Mouse (Mus musculus) ovary, adult 18-20 months (tissue): Measurements from ENCODE around the gene Tmem129.
A peak's percentile ranks its signal among the peaks of the same experiment; 100 is the strongest.

ENCODE experiments used
- DNase-seq: peaks from one replicate; pipeline ENCODE4 v3.0.0; 2022; ENCODE audit warnings: low spot score, mixed read lengths

Gene Tmem129

DNA sequence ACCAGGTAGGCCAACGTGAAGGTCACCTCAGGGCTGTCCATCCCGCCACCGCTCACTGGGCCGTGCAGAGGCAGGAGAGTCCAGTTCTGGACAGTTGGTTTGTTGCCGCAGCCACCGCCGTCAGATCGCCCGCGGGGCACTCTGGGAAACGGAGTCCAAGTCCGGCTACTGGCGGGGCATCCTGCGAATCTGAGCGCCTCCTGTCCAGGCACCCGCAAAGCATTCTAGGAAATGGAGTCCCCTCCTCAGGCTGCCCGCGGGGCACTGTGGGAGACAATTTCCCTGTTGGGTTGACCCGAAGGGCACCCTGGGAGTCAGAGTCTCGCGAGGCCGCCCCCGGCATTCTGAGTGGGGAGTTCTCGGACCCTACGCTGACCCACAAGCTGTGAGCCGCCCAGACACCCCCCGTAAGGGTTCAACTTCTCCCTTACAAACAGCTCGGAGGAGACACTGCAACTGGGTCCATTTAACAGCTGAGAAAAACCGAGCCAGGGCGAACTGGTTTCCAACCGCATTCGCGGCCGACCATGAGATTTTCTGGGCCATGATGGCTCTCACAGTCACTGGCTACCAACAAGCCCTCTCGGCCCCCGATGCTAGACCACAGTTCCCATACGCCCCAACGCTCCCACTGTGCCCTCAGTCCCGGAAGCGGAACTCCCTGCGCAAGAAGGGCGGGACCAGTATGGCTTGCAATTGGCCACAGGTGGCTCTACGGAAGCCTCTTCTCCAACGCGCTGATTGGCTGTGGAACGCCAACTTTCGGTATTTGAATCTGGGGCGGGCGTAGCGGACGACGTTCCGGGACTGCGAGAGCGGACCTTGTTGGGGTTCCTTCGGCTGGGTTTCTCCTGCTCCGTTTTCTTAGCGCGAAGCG is at the start of gene Tmem129, which contains the start of gene Tacc3:
Tmem129 (minus strand) TSS at position 630 of the 877 bp plus-strand sequence.
Tacc3 (plus strand) TSS at position 342 of the 877 bp plus-strand sequence.
- DNase-seq, result peak; percentile 98

DNA sequence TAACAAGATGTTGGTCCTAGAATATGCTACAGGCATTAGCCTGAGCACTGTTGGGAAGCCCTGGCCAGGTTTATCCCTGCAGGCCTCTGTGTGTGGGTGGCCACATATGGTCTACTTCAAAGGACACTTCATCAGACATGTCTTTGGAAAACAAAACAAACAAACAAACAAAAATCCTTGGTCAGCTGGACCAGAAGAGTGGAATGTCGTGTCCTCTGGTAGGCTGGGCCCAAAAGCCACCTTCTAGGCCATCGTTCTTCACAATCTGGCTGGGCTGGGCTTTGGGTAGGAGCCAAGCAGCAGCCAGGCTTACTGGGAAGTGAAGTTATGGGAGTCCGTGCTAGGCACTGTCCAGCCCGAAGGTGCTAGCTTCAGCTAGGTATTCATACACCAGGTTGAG is 48.9 kb upstream of the Tmem129 start:
- no peak for DNase-seq

DNA sequence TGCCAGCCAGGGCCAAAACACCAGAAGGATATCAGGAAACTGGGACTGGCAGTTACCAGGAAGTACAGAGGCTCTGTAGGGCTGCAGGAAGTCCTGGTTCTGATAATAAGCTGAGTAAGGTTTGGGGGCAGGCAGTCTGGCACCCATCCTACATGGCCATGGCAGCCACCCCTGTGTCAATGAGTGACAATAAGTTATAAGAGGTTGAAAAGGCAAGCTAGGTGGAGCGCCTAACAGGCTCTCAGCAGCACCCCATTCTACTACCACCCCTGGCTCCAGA is 48.1 kb upstream of the Tmem129 start:
- DNase-seq, result no peak

DNA sequence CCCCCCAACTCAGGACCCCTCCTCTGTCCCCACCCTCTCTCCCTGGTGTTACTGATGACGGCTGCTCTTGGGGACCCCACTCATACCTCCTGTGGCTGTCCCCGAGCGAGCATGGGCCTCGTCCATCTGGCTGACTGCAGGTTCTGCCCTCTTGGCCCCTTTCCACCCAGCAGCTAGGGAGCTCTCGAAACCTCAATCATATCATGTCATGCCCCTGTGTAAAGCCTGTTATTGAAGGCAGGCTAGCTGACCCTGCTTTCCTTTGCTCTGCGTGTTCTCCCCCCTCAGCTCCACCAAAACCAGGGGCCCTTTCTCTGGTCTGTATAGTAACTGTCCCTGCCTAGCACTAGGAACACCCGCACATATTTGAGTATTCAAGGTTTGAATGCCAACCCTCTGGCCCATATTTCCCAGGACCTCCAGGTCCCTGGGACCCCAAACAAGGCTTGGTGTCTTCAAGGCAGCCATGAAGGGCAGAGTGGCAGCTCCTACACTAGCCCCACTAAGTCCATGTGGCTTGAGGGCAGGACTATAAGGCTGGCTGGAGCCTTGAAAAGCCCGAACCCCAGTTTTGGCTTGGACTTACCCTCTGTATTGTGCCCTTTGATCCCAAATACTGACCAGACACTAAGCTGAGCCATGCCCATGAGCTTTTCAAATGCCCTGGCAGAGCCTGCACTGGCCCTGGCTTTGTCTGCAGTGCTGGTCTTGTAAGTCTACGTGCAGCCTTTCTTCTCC is 47.6 kb upstream of the Tmem129 start:
- DNase-seq, result no peak

DNA sequence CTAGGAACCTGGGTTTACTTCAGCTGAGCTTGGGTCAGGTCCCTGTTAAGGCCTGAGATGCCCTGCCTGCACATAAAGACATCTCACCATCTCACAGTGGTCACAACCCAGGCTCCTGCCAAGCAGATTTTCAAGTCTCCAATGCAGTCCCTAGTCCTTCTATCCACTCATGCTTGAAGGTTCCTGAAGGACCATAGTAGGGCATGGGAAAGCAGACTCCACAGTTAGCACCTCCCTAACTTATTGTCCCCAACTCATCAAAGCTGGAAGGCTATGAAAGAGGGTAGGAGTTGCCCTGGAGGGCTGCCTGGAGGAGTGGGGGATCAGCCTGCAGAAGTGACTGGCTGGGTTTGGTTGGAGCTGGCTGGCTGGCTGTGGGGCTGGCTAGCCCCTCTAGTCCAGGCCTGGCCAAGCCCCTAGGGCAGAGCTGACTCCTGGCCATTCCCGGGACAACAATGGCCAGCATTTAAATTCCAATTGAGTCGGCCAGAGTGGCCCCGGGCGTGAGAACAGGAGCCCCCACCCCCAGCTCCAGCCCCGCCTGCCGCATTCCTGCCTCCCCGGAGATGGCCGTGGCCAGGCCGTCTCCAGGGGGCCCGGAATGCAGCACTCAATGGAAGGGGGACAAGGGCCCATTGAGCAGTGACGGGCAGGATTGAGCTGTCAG is 46.9 kb upstream of the Tmem129 start:
- no peak for DNase-seq

DNA sequence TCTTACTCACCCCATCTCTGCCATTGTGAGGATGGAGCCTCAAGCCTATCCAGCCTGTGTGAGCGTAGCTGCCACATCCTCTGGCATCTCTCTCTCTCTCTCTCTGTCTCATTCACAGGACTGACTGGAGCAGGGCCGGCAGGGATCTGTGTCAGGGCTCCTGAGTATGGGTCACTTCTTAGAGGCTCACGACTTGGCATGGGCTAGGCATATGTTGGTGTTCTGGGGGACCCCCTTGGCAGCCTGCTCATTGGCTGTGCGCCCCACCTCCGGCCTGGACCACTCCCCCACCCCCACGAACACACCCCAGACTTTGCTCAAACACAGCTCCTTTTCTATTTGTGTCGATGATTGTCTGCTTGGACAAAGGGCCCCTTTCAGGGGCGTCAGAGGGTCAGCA is 45.8 kb upstream of the Tmem129 start:
- DNase-seq, result no peak

DNA sequence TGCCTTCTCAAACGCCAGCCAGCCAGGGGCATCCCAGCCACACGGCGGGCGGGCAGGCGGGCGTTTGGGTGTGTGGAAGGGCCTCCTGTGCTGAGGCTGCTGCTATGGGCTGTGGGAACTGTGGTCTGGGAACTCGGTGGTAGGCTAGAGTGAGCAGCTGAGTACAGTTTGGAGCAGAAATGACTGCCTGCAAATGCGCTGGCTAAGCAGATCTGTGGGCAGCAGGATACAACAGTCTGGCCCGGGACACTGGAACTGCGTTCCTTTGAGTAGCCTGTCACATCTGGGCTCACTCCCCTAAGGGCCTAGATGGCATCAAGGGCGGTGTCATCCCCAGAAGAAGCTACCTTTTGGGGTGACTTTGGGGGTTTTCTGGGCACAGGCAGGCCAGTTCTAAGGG is 43.6 kb upstream of the Tmem129 start:
- DNase-seq, result no peak

DNA sequence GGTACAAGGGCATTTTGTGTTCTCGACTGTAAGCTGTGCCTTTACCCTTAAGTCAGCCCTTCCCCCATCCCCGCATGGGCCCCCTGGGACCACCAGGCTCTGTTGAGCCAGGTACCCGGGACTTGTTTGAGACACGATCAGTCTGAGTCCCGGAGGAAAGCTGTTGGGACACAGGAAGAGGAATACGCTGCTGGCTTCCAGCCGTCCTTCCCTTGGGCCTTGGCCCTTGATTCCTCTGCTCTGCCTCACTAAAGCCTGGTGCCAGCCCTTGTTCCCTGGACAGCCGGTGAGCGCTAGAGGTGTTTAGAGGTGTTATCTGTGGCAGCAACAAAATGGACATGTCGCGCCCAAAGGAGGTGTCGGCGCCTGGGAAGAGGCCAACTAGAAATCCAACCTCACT is 41.8 kb upstream of the Tmem129 start:
- DNase-seq, result no peak

DNA sequence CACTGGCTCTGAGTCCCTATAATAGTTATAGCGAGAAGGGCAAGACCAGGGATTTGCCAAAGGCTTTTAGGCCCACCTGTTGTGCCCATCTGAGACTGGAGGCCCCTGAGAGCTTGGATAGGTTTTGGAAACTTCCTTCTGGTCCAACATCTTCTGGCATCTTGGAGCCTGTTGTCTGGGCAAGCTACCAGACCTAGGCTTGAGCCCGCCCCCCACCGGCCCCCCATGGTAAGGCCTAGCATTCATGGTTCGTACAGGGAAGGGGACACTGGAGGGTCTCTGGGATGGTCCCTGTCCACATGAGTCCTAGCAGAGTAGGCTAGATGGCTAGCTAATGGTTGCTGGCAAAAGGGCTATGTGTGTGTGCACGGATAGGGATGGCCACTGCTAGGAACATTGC is 40.5 kb upstream of the Tmem129 start:
- no peak for DNase-seq

DNA sequence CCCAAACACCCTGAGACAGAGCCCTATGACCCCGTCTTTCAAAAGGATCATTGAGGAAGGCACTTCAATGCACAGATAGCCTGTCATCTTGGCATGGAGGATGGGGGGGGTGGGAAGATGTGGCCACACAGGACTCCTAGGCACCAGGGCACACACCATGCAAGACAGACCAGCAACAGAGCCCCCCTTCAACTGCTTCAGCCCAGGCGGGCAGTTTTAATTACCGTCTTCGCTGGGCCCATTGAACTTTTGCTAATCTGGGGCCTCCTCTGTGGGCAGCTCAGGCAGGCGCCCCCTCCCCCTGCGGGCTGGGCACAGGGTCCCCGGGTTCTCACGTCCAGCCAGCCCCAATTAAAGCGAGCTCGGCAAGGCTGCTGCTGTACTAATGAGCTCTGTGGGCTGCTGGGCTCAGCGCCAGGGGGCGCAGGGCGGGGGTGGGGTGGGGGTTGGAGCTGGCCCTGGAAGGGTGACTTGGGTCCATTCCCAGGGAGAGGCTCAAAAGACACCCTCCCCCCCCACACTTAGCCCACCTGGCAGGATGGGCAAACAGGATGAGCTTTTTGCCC is 39.8 kb upstream of the Tmem129 start:
- DNase-seq, result no peak

DNA sequence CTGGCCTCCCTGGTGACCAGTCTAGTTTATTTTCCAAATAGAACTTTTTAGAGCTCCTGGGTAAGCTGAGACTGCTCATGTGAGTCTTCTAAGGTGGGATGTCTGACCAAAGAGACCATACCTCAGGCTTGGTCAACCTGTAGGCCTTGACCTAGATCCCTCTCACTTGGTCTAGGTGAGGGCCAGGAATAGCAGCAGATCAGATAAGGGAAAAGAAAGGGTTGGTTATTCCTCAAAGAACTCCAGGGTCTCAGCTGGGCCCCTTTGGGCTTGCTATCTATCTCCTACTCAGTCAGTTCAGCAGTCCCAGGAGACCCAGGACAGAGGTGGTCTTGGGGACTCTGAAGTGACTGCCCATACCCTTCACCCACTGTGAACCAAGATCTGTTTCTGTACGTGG is 39.3 kb upstream of the Tmem129 start:
- DNase-seq, result no peak

DNA sequence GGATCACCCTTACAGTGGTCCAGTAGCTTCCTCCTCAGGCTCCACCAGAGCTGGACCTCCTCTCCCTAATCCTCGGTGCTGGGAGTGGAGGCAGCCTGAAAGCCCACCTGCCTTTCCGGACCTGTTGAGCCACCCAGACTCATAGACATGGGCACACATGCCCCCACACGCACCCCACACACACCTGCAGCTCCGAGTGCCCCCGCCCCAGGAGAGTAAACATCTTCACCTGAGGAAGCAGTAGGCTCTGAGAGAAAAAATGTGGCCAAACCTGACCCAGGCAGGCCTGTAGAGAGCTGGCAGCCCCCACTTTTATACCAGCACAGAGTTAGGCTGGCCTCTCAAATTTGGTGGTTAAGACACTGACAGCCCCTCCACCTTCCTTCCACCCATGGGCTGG is 38.2 kb upstream of the Tmem129 start:
- no peak for DNase-seq

DNA sequence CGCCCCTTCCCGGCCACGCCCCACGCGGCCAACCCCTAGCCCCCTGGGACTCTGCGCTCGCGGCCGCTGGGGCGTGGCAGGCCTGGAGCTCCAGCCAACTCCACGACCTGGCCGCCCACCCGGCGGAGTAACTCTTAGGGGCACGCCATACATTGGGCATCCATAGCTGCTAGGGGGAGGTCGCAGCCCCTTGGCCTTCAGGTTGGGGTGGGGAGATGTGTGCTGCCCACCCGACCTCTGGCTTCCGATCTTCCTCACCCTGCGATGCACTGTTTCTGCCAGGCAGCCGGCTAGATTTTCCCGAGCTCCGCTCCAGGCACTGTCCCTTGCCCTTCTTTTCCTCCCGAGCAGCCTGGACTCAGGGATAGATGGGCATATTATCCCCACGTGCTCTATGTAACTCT is 37.5 kb upstream of the Tmem129 start:
- DNase-seq, result no peak

DNA sequence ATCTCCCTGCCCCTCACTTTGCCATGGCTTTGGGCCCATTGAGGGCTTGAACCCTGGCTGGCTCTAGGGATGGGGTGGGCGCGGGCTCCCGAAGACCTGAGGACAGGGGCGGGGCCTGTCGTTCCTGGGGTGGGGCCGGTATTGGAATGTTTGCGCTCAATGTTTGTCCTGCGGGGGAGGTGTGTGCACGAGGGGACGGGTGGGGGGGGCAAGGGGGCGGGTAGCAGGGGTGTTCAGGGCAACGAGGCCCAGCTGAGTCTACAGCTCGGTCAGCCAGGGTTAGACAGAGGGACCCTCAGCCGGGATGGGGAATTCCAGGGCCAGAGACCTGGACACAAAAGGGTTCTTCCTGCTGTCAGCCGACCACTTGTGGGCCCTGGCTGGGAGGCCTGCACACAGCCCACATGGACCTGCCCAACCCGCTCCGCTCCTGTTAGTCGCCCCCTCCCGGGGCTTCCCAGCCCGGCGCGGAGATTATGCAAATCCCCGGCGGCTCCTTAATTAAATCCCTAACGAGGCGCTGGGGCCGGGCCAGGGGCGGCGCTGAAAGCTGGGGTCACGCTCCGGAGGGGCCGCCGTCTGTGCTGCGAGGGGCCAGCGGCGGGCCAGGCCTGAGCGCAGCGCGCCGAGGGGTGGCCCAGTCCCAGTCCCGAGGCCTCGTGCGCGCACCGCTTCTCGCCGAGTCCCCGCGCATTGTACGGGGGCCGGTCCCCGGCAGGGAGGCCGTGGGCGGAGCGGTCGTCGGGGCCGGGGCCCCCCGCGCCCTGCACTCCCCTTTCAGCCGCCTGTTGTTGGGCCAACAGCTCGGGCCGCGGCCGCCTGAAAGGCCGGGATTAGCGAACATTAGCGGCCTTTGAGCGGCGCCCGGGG is 36.9 kb upstream of the Tmem129 start:
- DNase-seq, result no peak

DNA sequence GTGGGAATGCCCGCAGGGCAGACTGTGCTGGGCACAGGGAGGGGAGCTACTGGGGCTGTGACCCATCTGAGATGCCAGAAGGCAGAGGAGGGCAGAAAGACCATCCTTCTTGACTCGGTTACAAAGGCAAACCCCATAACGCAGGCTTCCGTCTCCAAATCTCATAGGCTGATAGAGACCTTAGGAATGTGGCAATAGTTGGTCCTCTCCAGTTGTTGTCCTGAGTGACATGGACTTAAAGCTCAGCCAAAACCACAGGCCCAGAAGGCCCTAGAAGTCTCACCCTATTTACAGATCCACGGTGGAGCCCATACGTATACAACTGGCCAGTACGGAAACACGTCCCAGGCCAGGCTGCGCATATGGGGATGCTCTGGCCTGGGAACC is 36.2 kb upstream of the Tmem129 start:
- no peak for DNase-seq

DNA sequence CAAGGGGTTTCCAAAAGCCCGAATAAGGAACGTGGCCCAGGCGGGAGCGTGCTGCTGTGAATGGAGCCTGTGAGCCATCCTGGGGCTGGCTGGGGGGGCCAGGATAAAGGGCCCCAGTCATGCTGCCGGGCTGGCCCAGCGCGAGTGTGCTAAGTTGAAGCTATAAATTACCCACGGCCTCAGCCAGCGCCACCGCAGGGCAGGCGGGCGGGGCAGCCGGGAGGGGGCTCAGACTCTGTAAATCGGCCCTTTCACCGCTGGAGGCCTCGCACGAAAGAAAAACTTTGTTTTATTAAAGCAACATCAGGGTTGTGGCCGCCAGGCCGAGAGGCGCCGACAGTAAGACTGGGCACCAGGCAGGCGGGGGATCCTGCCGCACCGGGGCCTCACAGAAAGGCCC is 34.2 kb upstream of the Tmem129 start:
- DNase-seq, result no peak

DNA sequence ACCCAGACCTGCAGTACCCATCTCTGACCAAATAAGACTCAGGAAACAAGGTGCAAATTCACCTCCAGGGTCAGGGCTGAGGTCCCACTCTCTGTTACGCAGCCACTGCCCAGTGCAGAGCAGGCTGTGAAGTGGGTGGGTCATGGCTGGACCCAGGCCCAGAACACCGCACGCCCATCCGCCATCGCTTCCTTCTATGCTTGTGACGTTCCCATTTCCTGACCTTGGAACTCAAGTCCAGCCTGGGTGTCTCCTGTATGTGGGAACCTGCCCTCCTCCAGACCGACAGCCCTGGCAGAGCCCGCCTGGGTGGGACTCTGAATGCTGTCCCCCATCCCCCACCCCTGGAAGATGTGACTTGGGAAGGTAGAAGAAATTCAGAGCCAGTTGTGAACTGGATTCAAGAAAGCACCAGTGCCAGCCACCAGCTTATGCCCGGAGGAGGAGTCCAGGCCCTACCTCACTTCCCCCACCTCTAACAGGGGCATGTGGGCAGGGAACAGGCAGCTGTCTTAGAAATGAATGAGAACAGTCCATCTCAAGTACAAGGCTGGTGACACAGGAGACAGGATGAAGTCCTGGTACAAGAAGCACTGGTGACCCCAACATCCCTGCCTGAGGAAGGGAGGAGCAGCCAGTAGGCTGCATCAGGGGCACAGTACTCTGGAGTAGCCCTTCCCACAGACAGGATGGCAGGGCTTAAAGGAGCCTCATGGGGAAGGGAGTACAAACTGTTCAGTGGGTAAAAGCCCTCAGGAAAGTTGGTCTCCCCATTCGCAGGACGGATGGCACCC is 31.8 kb upstream of the Tmem129 start:
- no peak for DNase-seq

DNA sequence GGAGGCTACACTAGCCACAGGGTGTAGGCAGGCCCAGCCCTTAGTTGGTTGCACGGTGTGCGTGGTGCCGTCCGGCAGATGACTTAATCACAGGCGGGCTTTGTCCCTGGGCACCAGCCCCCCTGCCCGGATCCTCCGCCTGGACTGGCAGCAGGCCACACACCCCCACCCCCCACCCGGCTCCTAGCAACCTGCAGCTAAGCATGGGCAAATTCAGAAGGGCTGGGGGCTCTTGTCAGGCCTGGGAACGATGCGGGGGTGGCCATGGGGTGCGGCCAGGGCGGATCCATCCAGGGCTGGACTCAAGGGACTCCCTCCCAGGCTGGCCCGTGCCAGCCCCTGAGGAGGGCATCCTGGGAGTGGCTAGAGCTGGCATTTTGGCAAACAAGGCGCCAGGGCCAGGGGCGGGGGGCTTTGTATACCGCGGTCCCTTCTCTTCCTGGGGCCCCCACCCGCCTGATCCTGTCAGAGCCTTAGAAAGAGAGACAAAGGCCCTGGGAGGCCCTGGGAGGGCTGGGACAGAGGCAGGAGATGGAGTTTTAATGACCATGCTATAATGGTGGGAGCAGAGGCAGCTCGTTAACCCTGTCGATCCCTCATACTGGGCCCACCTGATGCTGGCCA is 31.1 kb upstream of the Tmem129 start:
- no peak for DNase-seq

DNA sequence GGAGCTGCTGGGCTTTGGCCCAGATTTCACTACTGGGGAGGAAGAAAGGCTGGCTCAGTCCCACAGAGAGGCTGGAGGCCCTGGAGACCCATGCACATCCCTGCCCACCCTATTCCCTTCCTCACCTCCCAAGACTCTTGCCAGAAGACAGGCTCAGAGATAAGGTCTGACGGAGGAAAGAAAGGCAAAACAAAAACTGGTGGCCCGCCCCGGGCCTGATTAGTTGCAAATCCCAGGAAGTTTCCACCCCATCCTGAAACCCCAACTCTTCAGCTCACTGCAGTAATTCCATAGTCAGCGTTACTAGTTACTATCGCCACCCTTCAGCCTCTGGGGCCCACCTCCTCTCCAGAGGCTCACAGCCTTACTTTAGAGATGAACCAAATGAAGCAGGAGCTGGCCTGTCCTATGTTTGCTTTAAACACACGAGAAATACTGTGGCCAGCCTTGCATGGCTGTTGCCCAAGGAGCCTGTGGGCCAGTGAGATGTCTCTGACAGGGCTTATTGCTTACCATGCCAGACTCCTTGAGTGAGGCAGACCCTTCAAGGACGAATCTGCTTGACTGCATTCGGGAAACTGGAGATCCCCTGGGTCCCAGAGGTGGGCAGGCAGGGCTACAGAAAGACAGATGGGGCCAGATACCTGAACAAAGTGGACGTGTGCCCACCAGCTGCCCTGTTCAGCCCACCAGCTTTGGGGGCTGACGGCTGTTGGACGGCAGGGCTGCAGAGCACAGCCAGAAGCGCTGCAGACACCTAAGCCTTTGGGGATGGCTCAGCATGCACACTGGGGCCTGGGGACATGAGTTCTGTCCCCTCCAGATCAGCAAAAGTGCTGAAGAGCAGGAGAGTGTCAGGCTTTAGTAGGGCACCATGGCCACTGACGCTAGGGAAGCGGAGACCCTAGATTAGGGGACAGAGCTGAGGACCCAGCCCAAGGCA is 30.3 kb upstream of the Tmem129 start:
- no peak for DNase-seq
